Comparison of ENCODE assay signal across 10 mouse cellular contexts in the genomic region with DNA sequence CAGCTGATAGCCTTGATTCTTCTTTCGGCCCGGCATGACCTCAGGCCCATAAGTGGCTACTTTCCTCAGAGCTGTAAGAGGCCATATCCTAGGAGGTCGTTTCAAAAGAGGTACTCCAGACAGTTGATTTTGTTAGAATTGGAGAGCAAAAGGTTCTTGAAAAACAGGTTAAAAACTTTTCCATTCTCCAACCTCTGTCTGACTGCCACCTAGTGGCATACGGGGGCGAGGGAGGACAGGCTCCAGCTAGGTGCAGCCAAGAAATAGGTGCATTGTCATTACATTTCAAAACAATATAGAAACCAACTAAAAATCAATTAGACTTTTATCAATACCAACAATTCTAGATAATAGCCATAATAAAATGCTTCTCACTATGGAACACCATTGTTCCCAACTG.
A peak's percentile ranks its signal among the peaks of the same experiment; 100 is the strongest.
DNase-seq lines count a peak whose midpoint lies in the region; ATAC-seq and TF ChIP-seq lines count a peak whose summit lies in the region.
"Had no signal": no experiment of that assay in that cellular context is flagged by ENCODE, and none has a peak within 500 bp of the region (broad histone marks: within the 10 kb centered on the region; RNA-seq: fewer than 3 reads in every experiment).

No protein-coding gene starts in this region.

- TF ChIP-seq EP300 in MEL (IDR thresholded peaks at IDR 0.05; ENCODE audit: low read depth in 1 of 2, low read length in 2 of 2): no peak

- no peaks in the 10 kb centered on the region for H3K4me1 ChIP-seq in forebrain, embryonic 14.5 days (ENCODE audit: control insufficient read depth, insufficient read depth, low read length)
- no peaks in the 10 kb centered on the region for H3K4me1 ChIP-seq in forebrain, embryonic 15.5 days
- H3K4me1 ChIP-seq in MEL (ENCODE audit: control insufficient read depth in 1 of 2, insufficient read depth in 2 of 2, low read length in 2 of 2): no peaks in the 10 kb centered on the region
- no peaks in the 10 kb centered on the region for H3K4me1 ChIP-seq in midbrain, embryonic 10.5 days
- H3K4me1 ChIP-seq: megakaryocyte, embryonic 14.5 days had no signal

- ATAC-seq in forebrain, embryonic 14.5 days: no peak
- ATAC-seq in forebrain, embryonic 15.5 days (replicated peaks): no peak

- TF ChIP-seq POLR2A in MEL (IDR thresholded peaks at IDR 0.05; ENCODE audit: control insufficient read depth in 1 of 2, insufficient read depth in 1 of 2, low read depth in 1 of 2, low read length in 2 of 2, poor library complexity in 1 of 2): no peak

- 46% methylated on average over 5 of the region's 5 CpGs for WGBS in forebrain, embryonic 14.5 days
- WGBS in forebrain, embryonic 15.5 days: 54% methylated on average over 5 of the region's 5 CpGs
- 42% methylated on average over 5 of the region's 5 CpGs for WGBS in midbrain, embryonic 10.5 days

- no peak overlapping the region for H3K27ac ChIP-seq in forebrain, embryonic 14.5 days (ENCODE audit: low read depth, low read length)
- no peak overlapping the region for H3K27ac ChIP-seq in forebrain, embryonic 15.5 days (replicated peaks)
- H3K27ac ChIP-seq in left cerebral cortex, adult 2 months: no peak overlapping the region
- no peak overlapping the region for H3K27ac ChIP-seq in MEL (ENCODE audit: control insufficient read depth, low read depth, low read length)
- no peak overlapping the region for H3K27ac ChIP-seq in midbrain, embryonic 10.5 days (replicated peaks)

- DNase-seq in forebrain, embryonic 14.5 days (ENCODE audit: low spot score): peak; percentile 0
- DNase-seq in left cerebral cortex, adult 2 months (ENCODE audit: extremely low spot score in 1 of 2, low spot score in 2 of 2): no peak
- no peak for DNase-seq in left cerebral cortex, postnatal 25 days (ENCODE audit: low spot score in 2 of 2)
- peak; percentile 14 for DNase-seq in MEL (ENCODE audit: low read depth, low spot score)
- peak; percentile 2 to 8 for DNase-seq in lung, adult 18-20 months
- DNase-seq in midbrain, embryonic 10.5 days (ENCODE audit: low spot score): no peak
- no peak for DNase-seq in spleen, postnatal 36 days (ENCODE audit: low spot score in 2 of 2)
- DNase-seq: gastrocnemius, postnatal 25 days had no signal

- H3K79me2 ChIP-seq in MEL (ENCODE audit: control insufficient read depth, insufficient read depth, low read length, poor library complexity): no peaks in the 10 kb centered on the region

- no peak overlapping the region for H3K9ac ChIP-seq in forebrain, embryonic 14.5 days (ENCODE audit: low read length)
- H3K9ac ChIP-seq in forebrain, embryonic 15.5 days (replicated peaks): no peak overlapping the region
- no peak overlapping the region for H3K9ac ChIP-seq in MEL (ENCODE audit: control insufficient read depth, low read depth, low read length, poor library complexity, severe bottlenecking)

- peak; percentile 29 for TF ChIP-seq RAD21 in MEL (IDR thresholded peaks at IDR 0.05; ENCODE audit: low read depth, low read length)

- no peaks in the 10 kb centered on the region for H3K36me3 ChIP-seq in forebrain, embryonic 14.5 days (ENCODE audit: control insufficient read depth, insufficient read depth, low read length)
- no peaks in the 10 kb centered on the region for H3K36me3 ChIP-seq in forebrain, embryonic 15.5 days
- H3K36me3 ChIP-seq in MEL (ENCODE audit: control insufficient read depth in 1 of 2, insufficient read depth in 2 of 2, low read length in 2 of 2): no peaks in the 10 kb centered on the region
- no peaks in the 10 kb centered on the region for H3K36me3 ChIP-seq in midbrain, embryonic 10.5 days

- H3K4me3 ChIP-seq in forebrain, embryonic 14.5 days (ENCODE audit: low read depth, low read length): no peak overlapping the region
- H3K4me3 ChIP-seq in forebrain, embryonic 15.5 days: no peak overlapping the region
- H3K4me3 ChIP-seq in left cerebral cortex, adult 2 months: no peak overlapping the region
- no peak overlapping the region for H3K4me3 ChIP-seq in MEL (ENCODE audit: control insufficient read depth in 1 of 2, insufficient read depth in 1 of 2, low read depth in 2 of 2, low read length in 2 of 2)
- no peak overlapping the region for H3K4me3 ChIP-seq in midbrain, embryonic 10.5 days
- H3K4me3 ChIP-seq: megakaryocyte, embryonic 14.5 days had no signal

- intact Hi-C loops in left cerebral cortex, adult 2 months (cut with DNase I): loop anchor here (5.0 kb wide), 1 partner anchor 178 kb away; the partner anchor contains the start of gene Rtl9
- intact Hi-C loops in left cerebral cortex, postnatal 25 days (cut with DNase I): loop anchor here (10.0 kb wide), 1 partner anchor 170 kb away; no protein-coding TSS in a partner anchor

- TF ChIP-seq CTCF in left cerebral cortex, adult 2 months (IDR thresholded peaks at IDR 0.05): peak; percentile 53
- TF ChIP-seq CTCF in MEL (IDR thresholded peaks at IDR 0.05 in 2 of 3, conservative IDR thresholded peaks at IDR 0.05 in 1 of 3; ENCODE audit: control insufficient read depth in 1 of 3, insufficient read depth in 1 of 3, low read depth in 2 of 3, low read length in 3 of 3, poor library complexity in 1 of 3, severe bottlenecking in 1 of 3): peak; percentile 37 to 72 (median 61)

- H3K27me3 ChIP-seq in forebrain, embryonic 14.5 days (replicated peaks; ENCODE audit: control insufficient read depth, insufficient read depth, low read length): no peaks in the 10 kb centered on the region
- H3K27me3 ChIP-seq in forebrain, embryonic 15.5 days: no peaks in the 10 kb centered on the region
- H3K27me3 ChIP-seq in MEL (ENCODE audit: control insufficient read depth in 1 of 2, insufficient read depth in 2 of 2, low read length in 2 of 2): no peaks in the 10 kb centered on the region; a peak in 1 of 4 replicates
- peaks cover 40% of the 10 kb centered on the region for H3K27me3 ChIP-seq in midbrain, embryonic 10.5 days (ENCODE audit: low read depth, poor library complexity, severe bottlenecking)

- H3K4me2 ChIP-seq in forebrain, embryonic 14.5 days (ENCODE audit: low read length): no peak overlapping the region
- H3K4me2 ChIP-seq in forebrain, embryonic 15.5 days (replicated peaks): no peak overlapping the region

- H3K9me3 ChIP-seq in forebrain, embryonic 14.5 days (replicated peaks; ENCODE audit: control insufficient read depth, low read length): no peaks in the 10 kb centered on the region
- no peaks in the 10 kb centered on the region for H3K9me3 ChIP-seq in forebrain, embryonic 15.5 days
- H3K9me3 ChIP-seq in MEL (replicated peaks; ENCODE audit: insufficient read depth, low read length): no peaks in the 10 kb centered on the region
- no peaks in the 10 kb centered on the region for H3K9me3 ChIP-seq in midbrain, embryonic 10.5 days (replicated peaks)

TF ChIP-seq in MEL, 35 proteins besides CTCF, POLR2A, EP300 and RAD21:
- TF ChIP-seq HCFC1 (IDR thresholded peaks at IDR 0.05; ENCODE audit: low read depth, low read length) (no peak), SMC3 (IDR thresholded peaks at IDR 0.05; ENCODE audit: low read depth, low read length) (peak; percentile 55)

Comparison
In these comparisons a context has a peak if more than half of its experiments do, and no peak if none do; other contexts are left out.
1. DNase-seq: peak in forebrain, embryonic 14.5 days (single experiment), MEL (single experiment) and lung, adult 18-20 months (2 of 2); none in left cerebral cortex, adult 2 months (0 of 2), left cerebral cortex, postnatal 25 days (0 of 2), midbrain, embryonic 10.5 days (single experiment) and spleen, postnatal 36 days (0 of 2).